Mouse (Mus musculus): ENCODE results near the gene Gm7137.
"Not testable (repeated sequence)": the region's sequence is repeated elsewhere in the genome, so short reads cannot be mapped to it uniquely, and the experiment has no call there.

The Gm7137 gene

DNA sequence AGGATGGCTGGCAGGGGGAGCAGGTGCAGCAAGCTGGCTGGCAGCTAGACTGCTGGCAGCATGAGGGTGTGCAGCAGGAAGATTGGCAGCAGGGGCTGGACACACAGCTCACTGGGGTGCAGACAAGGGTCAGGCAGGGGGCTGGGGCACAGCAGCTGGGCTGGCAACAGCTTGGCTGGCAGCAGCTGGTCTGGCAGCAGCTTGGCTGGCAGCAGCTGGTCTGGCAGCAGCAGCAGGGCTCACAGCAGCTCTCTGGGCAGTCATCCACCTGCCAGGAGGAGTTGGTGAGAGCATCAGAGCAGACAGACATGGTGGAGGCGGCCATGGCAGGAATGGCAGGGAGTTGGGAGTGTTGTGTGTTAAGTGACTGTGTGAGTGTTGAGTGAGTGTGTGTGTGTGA lies at the start of gene Gm7137:
Gene Gm7137, minus strand, starts transcription at position 325 of the 400 bp plus-strand sequence.
- DNase-seq (ENCODE audit: low spot score), result not testable (repeated sequence)

DNA sequence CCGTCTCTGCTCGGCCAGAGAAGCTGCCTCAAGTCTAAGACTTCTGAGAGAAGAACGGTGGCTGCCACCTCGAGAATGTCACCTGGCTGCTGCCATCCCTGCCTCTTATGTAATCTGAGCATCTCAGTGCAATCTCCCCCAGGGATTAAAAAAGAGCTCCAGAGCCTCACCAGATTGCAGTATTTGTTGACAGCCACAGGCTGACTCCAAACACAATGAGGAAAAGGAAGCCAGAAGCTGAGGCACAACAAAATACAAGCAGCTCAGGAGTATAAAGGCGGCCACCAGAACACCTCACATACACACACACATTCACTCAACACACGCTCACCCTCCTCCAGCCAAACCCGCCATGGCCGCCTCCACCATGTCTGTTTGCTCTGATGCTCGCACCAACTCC lies 47.6 kb upstream of the Gm7137 start, which contains the start of gene Krtap10-10:
Gene Krtap10-10, plus strand, starts transcription at position 301 of the 400 bp plus-strand sequence.
- DNase-seq (ENCODE audit: low spot score), result no peak

DNA sequence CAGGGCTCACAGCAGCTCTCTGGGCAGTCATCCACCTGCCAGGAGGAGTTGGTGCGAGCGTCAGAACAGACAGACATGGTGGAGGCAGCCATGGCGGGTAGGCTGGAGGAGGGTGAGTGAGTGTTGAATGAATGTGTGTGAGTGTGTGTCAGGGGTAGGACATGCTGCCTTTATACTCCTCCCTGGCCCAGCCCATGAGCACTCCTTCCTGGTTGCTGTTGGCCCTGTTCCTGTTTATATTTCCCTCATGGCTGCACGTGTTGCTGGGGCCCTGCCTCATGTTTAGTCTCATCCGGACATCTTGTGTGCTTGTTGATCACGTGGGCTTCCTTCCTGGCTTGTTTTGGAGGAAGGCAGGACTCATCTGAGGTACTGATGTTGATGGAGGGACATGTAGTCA lies 39.0 kb upstream of the Gm7137 start, which contains the start of gene Krtap10-4:
Gene Krtap10-4, minus strand, starts transcription at position 145 of the 400 bp plus-strand sequence.
- DNase-seq (ENCODE audit: low spot score), result no peak

DNA sequence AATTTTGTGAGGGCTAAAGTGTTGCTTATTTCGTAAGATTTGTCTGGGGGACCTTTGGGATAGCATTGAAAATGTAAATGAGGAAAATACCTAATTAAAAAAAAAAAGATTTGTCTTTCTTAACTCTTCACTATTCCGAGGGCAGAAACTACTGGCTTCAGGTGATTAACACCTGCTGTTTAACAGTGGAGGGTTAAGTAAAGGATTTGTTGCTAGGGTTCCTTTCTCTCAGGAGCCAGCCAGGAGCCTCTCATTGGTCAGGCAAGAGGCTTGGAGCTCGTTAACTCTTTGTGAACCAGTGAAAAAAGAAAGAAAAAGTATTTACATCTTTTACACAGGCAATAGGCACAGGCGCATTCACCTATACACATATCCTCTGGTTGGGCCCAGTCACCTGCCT lies 31.2 kb upstream of the Gm7137 start:
- no peak for DNase-seq (ENCODE audit: low spot score)

DNA sequence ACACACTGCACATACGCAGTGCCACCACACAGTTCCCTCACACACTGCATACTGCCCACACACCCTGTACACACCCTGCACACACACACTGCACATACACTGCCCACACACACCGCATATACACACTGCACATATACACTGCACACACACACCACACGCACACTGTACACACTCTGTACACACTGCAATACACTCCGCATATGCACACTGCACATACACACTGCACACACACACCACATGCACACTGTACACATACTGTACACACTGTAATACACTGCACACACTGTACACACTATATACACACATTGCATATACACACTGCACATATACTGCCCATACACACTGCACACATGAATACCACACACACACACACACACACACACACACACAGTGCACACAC lies 30.5 kb upstream of the Gm7137 start:
- no peak for DNase-seq (ENCODE audit: low spot score)

DNA sequence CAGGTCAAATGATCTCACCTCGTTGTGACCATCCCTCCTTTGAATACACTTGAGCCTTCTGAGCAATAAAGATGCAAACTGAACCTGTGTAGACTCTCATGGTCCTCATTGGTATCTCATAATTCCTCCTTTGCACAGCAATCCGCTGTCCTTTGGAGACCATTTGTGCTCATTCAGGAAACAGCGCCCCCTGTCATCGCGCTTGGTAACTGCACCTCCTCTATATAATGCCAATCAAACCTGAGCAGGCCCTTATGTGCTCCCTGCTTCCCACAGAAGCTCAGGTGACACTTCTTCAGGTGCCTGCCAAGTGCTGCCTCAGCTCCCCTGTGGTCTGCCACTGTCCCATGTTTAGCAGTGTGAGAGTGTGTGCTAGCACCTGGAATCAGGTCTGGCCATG lies 27.5 kb upstream of the Gm7137 start:
- peak; percentile 51 for DNase-seq (ENCODE audit: low spot score)

DNA sequence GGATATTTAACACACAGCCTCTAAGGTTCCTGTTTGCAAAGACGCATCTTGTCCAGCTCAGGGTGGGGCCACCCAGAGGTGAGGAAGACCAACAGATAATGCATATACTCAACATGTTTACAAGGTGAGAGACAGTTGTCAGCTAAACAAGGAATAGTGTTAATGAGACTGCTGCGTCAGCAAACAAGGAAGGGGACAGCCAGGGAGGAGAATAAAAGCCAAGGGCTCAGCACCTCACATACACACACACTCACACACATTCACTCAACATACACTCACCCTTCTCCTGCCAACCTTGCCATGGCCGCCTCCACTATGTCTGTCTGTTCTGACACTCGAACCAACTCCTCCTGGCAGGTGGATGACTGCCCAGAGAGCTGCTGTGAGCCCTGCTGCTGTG lies 26.4 kb upstream of the Gm7137 start, which contains the start of gene Gm2696:
Gene Gm2696, plus strand, starts transcription at position 301 of the 400 bp plus-strand sequence.
- DNase-seq (ENCODE audit: low spot score), result no peak

DNA sequence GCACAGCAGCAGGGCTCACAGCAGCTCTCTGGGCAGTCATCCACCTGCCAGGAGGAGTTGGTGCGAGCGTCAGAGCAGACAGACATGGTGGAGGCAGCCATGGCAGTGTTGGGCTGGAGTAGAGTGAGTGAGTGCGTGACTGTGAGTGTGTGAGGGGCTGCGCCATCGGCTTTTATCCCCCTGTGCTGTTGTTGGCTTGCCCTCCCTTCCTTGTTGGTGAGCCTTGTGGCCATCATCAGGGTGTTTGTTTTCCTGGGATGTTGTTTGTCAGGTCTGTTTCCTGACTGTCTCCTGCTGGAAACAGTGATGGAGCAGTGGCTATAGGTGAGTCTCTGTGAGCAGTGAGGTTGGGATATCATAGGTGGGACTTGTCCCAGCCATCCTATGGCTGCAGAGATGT lies 23.7 kb upstream of the Gm7137 start, which contains the start of gene Gm9507:
Gene Gm9507, minus strand, starts transcription at position 101 of the 400 bp plus-strand sequence.
- no peak for DNase-seq (ENCODE audit: low spot score)

DNA sequence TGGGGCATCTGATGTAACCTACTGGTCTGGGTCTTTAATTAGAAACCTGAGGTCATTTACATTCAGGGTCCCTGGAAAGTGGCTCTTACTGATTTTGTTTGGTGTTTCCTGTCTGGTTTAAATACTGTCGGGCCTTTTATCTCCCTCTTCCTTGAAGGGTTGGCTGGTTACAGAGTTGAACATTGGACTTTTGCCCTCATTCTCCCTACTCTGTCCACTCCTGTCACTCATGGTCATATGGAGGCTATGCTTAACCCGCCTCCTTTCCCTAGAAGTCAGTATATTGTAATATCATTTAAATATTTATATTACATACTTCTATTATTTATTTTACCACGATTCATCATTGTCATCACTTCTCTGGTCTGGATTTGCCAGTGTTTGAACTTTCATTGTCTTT lies 16.1 kb upstream of the Gm7137 start:
- no peak for DNase-seq (ENCODE audit: low spot score)

DNA sequence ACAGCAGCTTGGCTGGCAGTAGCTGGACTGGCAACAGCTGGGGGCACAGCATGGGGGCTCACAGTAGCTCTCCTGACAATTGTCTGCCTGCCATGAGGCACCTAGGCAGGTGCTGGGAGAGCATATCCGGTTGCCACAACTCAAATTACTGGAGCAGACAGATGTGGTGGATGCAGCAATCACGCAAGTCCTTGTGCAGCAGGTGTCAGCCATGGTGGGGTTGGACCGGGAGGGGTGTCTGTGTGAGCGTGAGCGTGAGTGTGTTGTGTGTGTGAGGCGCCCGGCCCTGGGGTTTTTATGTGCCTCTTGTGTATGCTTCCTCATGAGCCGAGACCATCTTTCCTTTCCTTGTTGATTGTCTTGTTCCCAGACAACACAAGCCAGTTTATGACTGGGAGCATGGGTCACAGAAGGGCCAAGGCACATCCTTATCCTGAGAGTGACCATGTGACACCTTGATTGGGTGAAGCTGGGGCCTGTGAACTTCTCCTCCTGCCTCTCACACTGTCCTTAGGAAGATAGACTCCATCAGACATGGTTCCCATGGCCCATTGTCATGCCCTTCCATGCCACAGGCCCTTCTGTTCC lies 11.0 kb upstream of the Gm7137 start, which contains the start of gene Gm19668:
Gene Gm19668, minus strand, starts transcription at position 213 of the 588 bp plus-strand sequence.
- no peak for DNase-seq (ENCODE audit: low spot score)

DNA sequence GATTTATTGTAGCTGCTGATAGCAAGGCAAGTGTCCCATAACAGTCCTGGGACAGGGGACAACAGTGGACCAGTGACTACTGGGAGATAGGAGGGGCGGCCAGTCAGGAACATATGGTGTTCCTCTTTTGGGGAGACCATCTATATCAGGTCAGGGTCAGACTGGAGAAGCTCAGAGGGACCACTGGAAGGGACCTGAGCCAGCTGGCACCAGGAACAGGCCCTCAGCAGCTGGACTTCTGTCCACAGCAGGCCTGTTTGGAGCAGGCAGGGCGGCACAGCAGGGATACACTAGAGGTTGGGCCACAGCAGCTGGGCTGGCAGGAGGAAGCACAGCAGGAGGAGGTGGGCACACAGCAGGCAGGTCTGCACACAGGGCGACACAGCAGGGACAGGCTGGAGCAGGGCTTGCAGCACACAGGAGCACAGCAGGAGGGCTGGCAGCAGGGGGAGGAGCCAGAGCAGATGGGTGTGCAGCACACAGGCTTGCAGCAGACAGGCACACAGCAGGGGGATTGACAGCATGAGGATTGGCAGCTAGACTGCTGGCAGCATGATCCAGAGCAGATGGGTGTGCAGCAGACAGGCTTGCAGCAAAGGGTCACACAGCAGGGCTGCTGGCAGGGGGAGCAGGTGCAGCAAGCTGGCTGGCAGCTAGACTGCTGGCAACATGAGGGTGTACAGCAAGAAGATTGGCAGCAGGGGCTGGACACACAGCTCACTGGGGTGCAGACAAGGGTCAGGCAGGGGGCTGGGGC lies 10.3 kb upstream of the Gm7137 start:
- DNase-seq (ENCODE audit: low spot score), result not testable (repeated sequence)

DNA sequence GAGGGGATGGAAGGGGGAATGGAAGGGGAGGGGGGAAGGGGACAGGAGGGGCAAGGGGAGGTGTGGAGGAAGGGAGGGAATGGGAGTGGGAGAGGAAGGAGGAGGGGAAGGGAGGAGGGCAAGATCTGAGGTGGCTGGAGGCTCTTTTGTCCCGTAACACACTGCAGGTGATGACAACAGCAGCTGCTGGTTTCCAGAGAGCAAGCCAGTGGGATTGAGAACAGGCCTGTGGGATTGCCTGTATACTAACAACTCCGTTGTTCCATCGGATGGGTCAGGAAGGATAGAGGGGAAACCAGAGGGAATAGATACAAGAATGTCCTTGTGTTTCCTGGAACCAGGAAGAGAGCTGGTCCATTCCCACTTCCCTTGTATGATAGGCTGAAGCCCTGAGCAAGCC lies 9.7 kb upstream of the Gm7137 start:
- DNase-seq (ENCODE audit: low spot score), result peak; percentile 9

DNA sequence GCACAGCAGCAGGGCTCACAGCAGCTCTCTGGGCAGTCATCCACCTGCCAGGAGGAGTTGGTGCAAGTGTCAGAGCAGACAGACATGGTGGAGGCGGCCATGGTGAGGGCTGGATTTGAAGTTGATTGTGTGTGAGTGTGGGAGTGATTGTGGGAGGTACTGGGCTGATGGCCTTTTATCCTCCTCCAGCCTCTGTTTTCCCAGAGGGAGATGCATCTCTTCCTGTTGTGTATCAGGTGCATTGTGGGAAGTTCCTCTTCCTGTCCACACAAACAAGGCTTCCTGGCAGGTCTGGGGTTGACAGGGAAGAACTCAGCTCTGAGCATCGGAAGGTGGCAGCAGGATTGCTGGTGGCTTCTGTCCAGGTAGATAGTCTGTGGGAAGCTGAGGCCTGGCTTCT lies 7.0 kb upstream of the Gm7137 start, which contains the start of gene Gm9639:
Gene Gm9639, minus strand, starts transcription at position 101 of the 400 bp plus-strand sequence.
- DNase-seq (ENCODE audit: low spot score), result no peak

DNA sequence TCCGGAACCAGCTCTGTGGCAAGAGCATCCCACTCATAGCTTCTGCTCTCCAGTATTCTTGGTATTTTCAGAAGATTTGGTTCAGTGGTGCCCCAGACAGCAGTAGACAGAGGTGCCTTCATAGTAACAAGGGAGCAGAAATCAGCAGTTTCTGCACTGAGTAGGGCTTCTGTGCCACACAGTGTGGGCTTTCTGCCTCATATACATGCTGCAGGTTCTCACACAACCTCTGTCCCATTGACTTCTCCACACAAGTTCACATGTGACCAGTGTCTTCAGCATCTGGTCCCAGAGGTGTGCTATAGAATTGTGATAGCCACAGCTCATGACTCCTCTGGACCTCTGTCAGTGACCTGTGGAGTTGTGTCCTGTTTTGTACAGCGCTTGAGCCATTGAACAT lies 621 bp upstream of the Gm7137 start:
- no peak for DNase-seq (ENCODE audit: low spot score)

DNA sequence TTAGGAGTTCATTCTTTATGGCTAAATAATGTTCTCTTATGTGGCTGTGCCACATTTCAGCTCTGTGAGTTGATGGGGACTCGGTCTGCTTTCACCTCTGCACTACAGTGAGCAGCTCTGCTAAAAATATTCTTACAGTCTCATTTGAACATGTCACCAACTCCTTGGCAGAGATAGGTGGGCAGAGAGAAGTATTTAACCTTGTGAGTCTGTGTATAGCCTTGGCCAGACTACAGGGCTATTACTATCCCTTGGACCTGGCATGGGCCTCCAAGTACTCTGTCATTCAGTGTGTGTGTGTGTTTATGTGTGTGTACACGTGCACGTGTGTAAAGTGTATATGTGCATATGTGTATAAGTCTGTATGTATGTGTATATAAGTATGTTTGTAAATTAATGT lies 4.6 kb downstream of the Gm7137 start:
- not testable (repeated sequence) for DNase-seq (ENCODE audit: low spot score)

DNA sequence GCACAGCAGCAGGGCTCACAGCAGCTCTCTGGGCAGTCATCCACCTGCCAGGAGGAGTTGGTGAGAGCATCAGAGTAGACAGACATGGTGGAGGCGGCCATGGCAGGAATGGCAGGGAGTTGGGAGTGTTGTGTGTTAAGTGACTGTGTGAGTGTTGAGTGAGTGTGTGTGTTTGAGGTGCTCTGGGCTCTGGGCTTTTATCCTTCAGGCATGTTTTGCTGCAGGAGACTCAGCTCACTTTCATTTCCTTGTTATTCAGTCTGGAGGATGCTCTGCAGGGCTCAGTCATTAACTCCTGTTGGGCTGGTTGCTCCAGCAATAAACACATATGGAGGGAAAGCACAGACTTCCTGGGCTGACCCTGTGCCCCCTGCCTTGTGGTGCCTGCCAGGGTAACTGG lies 5.6 kb downstream of the Gm7137 start, which contains the start of gene Gm3250:
Gene Gm3250, minus strand, starts transcription at position 101 of the 400 bp plus-strand sequence.
- DNase-seq (ENCODE audit: low spot score), result not testable (repeated sequence)

DNA sequence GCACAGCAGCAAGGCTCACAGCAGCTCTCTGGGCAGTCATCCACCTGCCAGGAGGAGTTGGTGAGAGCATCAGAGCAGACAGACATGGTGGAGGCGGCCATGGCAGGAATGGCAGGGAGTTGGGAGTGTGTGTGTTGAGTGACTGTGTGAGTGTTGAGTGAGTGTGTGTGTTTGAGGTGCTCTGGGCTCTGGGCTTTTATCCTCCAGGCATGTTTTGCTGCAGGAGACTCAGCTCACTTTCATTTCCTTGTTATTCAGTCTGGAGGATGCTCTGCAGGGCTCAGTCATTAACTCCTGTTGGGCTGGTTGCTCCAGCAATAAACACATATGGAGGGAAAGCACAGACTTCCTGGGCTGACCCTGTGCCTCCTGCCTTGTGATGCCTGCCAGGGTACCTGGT lies 11.2 kb downstream of the Gm7137 start, which contains the start of gene Gm7138:
Gene Gm7138, minus strand, starts transcription at position 101 of the 400 bp plus-strand sequence.
- not testable (repeated sequence) for DNase-seq (ENCODE audit: low spot score)

DNA sequence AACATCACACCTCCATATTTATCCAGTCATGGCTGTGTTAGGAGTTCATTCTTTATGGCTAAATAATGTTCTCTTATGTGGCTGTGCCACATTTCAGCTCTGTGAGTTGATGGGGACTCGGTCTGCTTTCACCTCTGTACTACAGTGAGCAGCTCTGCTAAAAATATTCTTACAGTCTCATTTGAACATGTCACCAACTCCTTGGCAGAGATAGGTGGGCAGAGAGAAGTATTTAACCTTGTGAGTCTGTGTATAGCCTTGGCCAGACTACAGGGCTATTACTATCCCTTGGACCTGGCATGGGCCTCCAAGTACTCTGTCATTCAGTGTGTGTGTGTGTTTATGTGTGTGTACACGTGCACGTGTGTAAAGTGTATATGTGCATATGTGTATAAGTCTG lies 15.9 kb downstream of the Gm7137 start:
- not testable (repeated sequence) for DNase-seq (ENCODE audit: low spot score)

DNA sequence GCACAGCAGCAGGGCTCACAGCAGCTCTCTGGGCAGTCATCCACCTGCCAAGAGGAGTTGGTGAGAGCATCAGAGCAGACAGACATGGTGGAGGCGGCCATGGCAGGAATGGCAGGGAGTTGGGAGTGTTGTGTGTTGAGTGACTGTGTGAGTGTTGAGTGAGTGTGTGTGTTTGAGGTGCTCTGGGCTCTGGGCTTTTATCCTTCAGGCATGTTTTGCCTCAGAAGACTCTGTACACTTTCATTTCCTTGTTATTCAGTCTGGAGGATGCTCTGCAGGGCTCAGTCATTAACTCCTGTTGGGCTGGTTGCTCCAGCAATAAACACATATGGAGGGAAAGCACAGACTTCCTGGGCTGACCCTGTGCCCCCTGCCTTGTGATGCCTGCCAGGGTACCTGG lies 16.8 kb downstream of the Gm7137 start, which contains the start of gene Gm3238:
Gene Gm3238, minus strand, starts transcription at position 101 of the 400 bp plus-strand sequence.
- not testable (repeated sequence) for DNase-seq (ENCODE audit: low spot score)

DNA sequence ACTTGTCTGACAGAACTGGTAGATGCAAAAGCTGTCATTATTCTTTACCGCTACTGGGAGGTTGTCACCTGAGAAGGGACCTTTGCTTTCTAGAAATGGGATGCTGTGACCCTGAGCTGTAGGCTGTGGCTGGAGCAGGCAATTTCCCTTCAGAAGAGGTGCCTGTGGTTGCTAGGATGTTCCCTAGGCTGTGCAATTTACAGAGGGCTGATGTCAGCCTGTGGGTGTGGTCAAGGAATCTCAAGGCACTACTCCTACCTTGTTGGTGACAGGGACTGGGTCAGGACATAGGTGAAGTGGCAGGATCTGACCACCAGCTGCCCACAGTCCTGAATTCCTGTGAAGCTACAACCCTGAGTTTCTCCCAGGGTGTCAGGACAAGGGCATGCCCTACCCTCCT lies 18.3 kb downstream of the Gm7137 start:
- DNase-seq (ENCODE audit: low spot score), result no peak

DNA sequence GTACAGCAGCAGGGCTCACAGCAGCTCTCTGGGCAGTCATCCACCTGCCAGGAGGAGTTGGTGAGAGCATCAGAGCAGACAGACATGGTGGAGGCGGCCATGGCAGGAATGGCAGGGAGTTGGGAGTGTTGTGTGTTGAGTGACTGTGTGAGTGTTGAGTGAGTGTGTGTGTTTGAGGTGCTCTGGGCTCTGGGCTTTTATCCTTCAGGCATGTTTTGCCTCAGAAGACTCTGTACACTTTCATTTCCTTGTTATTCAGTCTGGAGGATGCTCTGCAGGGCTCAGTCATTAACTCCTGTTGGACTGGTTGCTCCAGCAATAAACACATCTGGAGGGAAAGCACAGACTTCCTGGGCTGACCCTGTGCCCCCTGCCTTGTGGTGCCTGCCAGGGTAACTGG lies 28.4 kb downstream of the Gm7137 start, which contains the start of gene Gm3233:
Gene Gm3233, minus strand, starts transcription at position 101 of the 400 bp plus-strand sequence.
- DNase-seq (ENCODE audit: low spot score), result not testable (repeated sequence)

DNA sequence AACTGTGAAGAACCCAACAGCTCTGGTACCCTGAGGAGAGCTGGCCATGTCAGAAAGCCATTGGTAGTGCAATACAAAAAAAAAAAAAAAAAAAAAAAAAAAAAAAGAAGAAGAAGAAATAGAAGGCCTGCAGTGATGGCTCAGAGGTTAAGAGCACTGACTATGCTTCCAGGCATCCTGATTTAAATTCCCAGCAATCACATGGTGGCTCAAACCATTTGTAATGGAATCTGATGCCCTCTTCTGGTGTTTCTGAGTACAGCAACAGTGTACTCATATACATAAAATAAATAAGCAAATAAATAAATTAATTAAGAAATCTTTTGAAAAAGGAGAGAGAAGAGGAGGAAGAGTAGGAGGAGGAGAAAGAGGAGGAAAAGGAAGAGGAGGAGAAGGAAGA lies 34.6 kb downstream of the Gm7137 start:
- no peak for DNase-seq (ENCODE audit: low spot score)

DNA sequence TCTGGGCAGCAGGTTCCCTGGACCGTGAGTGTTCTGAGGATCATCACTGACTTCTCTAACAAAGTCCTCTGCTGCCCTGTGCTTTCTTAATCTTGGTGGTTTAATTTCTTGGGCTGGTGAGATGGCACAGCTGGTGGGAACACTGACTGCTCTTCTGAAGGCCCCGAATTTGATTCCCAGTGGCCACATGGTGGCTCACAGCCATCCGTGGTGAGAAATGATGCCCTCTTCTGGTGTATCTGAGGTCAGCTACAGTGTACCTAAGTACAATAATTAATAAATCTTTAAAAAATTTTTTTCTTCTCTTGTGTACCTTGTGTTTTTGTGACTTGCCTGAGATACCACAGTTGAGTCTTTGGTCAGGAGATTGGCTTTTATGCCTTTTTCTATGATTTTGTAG lies 35.7 kb downstream of the Gm7137 start:
- DNase-seq (ENCODE audit: low spot score), result not testable (repeated sequence)
